Mouse (Mus musculus) liver, embryonic 14.5 days (tissue): ENCODE data around the gene Gm20773.
"Not testable (repeated sequence)": the region's sequence is repeated elsewhere in the genome, so short reads cannot be mapped to it uniquely, and the experiment has no call there.

ENCODE experiments used
- CTCF ChIP-seq: IDR thresholded peaks from 2 replicates; pipeline ENCODE4 v1.5.1; 2016; ENCODE audit warnings: antibody characterized with exemption, low read depth, control low read depth
- EP300 ChIP-seq: IDR thresholded peaks from 2 replicates; pipeline ENCODE4 v1.6.1; 2016; ENCODE audit warnings: antibody characterized with exemption, low read depth

DNA sequence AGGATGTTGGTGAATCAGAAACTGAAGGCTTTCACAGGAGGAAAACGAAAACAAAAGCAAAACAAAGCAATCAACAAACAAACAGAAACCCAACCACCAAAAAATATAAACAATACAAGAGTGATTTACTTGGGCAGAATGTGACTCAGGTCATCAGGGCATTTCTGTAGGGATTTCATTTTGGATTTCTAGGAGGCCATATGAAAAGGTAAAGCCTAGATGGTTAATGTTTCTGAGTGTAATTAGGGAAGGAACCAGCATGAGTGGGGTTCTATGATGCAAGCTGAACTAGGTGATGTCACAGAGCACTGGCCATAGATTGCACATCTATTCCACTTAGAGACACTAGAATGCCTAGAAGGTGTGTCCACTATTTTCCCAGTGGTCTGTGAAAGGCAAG lies at the start of gene Gm20773:
- TF ChIP-seq CTCF, EP300: not testable (repeated sequence)
